In genomic region chr15:83349954-83350711, GRCm38 (mm10) we compare ENCODE assay signal across 8 mouse cellular contexts. TPM values are rescaled to one million over a fixed set of nuclear protein-coding genes. Genes with fewer than 3 reads are reported as not detected.
DNase-seq lines count a peak whose midpoint lies in the region; ATAC-seq lines count a peak whose summit lies in the region.

TSS of gene Arfgap3 (minus strand) at chr15:83350247.

- WGBS in heart, embryonic 13.5 days = under 1% methylated on average over 60 of the region's 60 CpGs
- WGBS in liver, embryonic 12.5 days (ENCODE audit: insufficient replicate concordance) = under 1% methylated on average over 60 of the region's 60 CpGs
- under 1% methylated on average over 60 of the region's 60 CpGs for WGBS in stomach, embryonic 15.5 days

- peak; percentile 94 for DNase-seq in CD4-positive helper T cell, adult 2 months (ENCODE audit: low read depth, low spot score)
- DNase-seq in brain, embryonic 18.5 days (ENCODE audit: low read depth, low spot score) = peak; percentile 78
- DNase-seq in kidney, postnatal 10 days = peak; percentile 97
- peak; percentile 86 to 91 for DNase-seq in natural killer cell, adult 2 months (ENCODE audit: low spot score in 2 of 2)

- H3K27ac ChIP-seq in heart, embryonic 13.5 days (replicated peaks) = peak within 1 kb of the TSS; percentile 62
- H3K27ac ChIP-seq in liver, embryonic 12.5 days = peak within 1 kb of the TSS; percentile 69
- peak within 1 kb of the TSS; percentile 90 for H3K27ac ChIP-seq in stomach, embryonic 15.5 days

- H3K4me1 ChIP-seq in heart, embryonic 13.5 days = peaks cover 33% of the 10 kb centered on the region
- H3K4me1 ChIP-seq in liver, embryonic 12.5 days = peaks cover 44% of the 10 kb centered on the region
- H3K4me1 ChIP-seq in stomach, embryonic 15.5 days = peaks cover 23% of the 10 kb centered on the region; the same call in 1 of the 2 replicates

- no peaks in the 10 kb centered on the region for H3K9me3 ChIP-seq in heart, embryonic 13.5 days
- H3K9me3 ChIP-seq in liver, embryonic 12.5 days (replicated peaks) = no peaks in the 10 kb centered on the region
- H3K9me3 ChIP-seq in stomach, embryonic 15.5 days = no peaks in the 10 kb centered on the region

- H3K9ac ChIP-seq in heart, embryonic 13.5 days = peak within 1 kb of the TSS; percentile 90
- H3K9ac ChIP-seq in liver, embryonic 12.5 days = peak within 1 kb of the TSS; percentile 79
- peak within 1 kb of the TSS; percentile 71 for H3K9ac ChIP-seq in stomach, embryonic 15.5 days

- peak within 1 kb of the TSS; percentile 91 for H3K4me3 ChIP-seq in heart, embryonic 13.5 days
- H3K4me3 ChIP-seq in liver, embryonic 12.5 days = peak within 1 kb of the TSS; percentile 71
- H3K4me3 ChIP-seq in stomach, embryonic 15.5 days (replicated peaks) = peak within 1 kb of the TSS; percentile 76

- peaks cover 24% of the 10 kb centered on the region for H3K36me3 ChIP-seq in heart, embryonic 13.5 days
- H3K36me3 ChIP-seq in liver, embryonic 12.5 days = 0 out of 2 replicates have a peak, but pooled peaks cover 3% of the 10 kb centered on the region
- H3K36me3 ChIP-seq in stomach, embryonic 15.5 days = no peaks in the 10 kb centered on the region

- H3K4me2 ChIP-seq in heart, embryonic 13.5 days = peak within 1 kb of the TSS; percentile 96
- peak within 1 kb of the TSS; percentile 90 for H3K4me2 ChIP-seq in liver, embryonic 12.5 days
- peak within 1 kb of the TSS; percentile 67 for H3K4me2 ChIP-seq in stomach, embryonic 15.5 days

- H3K27me3 ChIP-seq in heart, embryonic 13.5 days (replicated peaks) = no peaks in the 10 kb centered on the region
- H3K27me3 ChIP-seq in liver, embryonic 12.5 days (replicated peaks) = no peaks in the 10 kb centered on the region
- no peaks in the 10 kb centered on the region for H3K27me3 ChIP-seq in stomach, embryonic 15.5 days (replicated peaks)

- ATAC-seq in erythroid progenitor cell, adult 5-6 weeks (replicated peaks; ENCODE audit: low FRiP score, poor library complexity, severe bottlenecking) = peak; percentile 87
- peak; percentile 88 for ATAC-seq in heart, embryonic 13.5 days (ENCODE audit: extremely low read depth, insufficient number of reproducible peaks, low FRiP score, low TSS enrichment)
- peak; percentile 88 for ATAC-seq in liver, embryonic 12.5 days
- ATAC-seq in stomach, embryonic 15.5 days (ENCODE audit: insufficient read depth, low FRiP score, low read depth) = peak; percentile 87

RNA-seq across cellular contexts. Expression of gene Arfgap3, which starts in this region (rescaled TPM):
- total RNA-seq in erythroid progenitor cell, adult 5-6 weeks (2015; ENCODE audit: low replicate concordance) = 19.3 and 50.5 TPM in 2 replicates
- total RNA-seq in erythroid progenitor cell, adult 5-6 weeks (2017; ENCODE audit: low replicate concordance) = 43.3 and 60.3 TPM in 2 replicates
- polyA plus RNA-seq in heart, embryonic 13.5 days (2015; fragmentation: Nextera tagmentation; extraction: Ambion mirVana) = 27.8 and 28.5 TPM in 2 replicates
- 16.2 and 19.9 TPM in 2 replicates for polyA plus RNA-seq in liver, embryonic 12.5 days (2016; fragmentation: Nextera tagmentation; extraction: Ambion mirVana)
- polyA plus RNA-seq in stomach, embryonic 15.5 days (2015; fragmentation: Nextera tagmentation; extraction: Ambion mirVana) = 63.0 and 72.4 TPM in 2 replicates

Comparison
In these comparisons a context has a peak if more than half of its experiments do, and no peak if none do; other contexts are left out.
1. Peak in every context shown above with its lines: DNase-seq, ATAC-seq, H3K4me3 ChIP-seq and H3K27ac ChIP-seq.